Mouse (Mus musculus): ENCODE results near the gene Stat3. TPM values are rescaled to one million over a fixed set of nuclear protein-coding genes. Genes with fewer than 3 reads are reported as not detected.
A peak's percentile ranks its signal among the peaks of the same experiment; 100 is the strongest.

The Stat3 gene
- polyA plus RNA-seq, 1 experiment from 2014 or later: 30.8 TPM

DNA sequence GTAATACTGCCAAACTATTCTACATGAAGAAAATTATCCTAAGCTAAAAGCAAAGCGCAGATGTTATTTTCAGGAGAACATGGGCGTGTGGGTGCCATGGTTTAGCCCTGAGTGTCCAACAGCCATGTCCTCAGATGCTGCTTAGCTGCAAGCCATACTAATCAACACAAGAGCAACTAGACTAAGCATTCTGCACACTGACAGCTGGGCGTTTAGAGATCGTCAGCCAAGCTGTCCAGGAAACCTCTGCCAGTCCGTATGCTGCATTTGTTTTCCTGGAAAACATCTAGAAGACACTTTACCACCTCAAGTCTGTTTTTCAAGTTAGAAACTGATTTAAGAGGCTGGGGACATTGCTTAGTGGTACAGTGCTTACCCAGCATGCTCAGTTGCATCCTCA, 24.9 kb downstream of the Stat3 start:
- Histone ChIP-seq H3K36me3 (replicated peaks) (no peaks in the 10 kb centered on the region), H3K9ac (no peak overlapping the region), H3K27ac (no peak overlapping the region), H3K27me3 (no peaks in the 10 kb centered on the region), H3K9me3 (no peaks in the 10 kb centered on the region), H3K4me1 (no peaks in the 10 kb centered on the region), H3K4me2 (no peak overlapping the region), H3K4me3 (replicated peaks) (no peak overlapping the region)
- WGBS: 90% methylated on average over 5 of the region's 5 CpGs
- no peak for ATAC-seq (ENCODE audit: low FRiP score)

DNA sequence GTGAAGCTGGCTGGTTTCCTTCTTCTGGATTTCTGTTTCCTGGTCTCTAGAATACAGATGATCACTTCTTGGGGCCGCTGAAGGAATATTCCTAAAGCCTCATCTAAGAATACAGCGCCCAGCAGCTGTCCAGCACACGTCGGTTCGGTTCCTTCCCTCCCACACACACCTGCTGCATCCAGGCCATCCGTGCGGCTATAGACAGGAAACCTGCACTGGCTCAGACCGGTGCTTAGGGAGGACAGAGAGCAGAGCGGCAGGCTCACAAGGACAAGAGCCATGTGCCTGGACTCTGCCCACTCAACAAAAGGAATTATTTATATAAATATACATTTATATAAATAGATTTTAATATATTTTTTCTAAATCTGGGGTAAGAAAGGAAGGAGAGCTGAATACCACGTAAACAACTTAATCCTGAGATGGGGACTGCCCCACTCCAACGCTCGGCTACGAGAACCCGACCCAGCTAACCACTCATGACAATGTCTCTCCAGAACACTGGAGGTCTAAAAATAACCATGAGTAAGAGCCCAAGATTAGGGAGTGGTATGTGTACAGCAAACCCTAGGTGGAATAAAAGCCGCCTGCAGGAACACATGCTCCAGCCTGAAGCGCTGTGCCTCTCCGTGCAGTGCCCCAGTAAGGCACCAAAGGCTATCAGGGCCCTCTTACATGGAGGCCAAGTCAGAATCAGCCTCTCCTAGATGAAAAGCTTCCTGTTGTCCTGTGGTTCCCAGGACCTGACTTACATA, 26.8 kb downstream of the Stat3 start:
- Histone ChIP-seq H3K4me1 (no peaks in the 10 kb centered on the region), H3K9me3 (no peaks in the 10 kb centered on the region), H3K9ac (no peak overlapping the region), H3K4me3 (replicated peaks) (no peak overlapping the region), H3K36me3 (replicated peaks) (peaks cover 2% of the 10 kb centered on the region; the same call in 1 of the 2 replicates), H3K27ac (no peak overlapping the region), H3K4me2 (no peak overlapping the region), H3K27me3 (no peaks in the 10 kb centered on the region)
- no peak for ATAC-seq (ENCODE audit: low FRiP score)
- WGBS: 94% methylated on average over 17 of the region's 17 CpGs

DNA sequence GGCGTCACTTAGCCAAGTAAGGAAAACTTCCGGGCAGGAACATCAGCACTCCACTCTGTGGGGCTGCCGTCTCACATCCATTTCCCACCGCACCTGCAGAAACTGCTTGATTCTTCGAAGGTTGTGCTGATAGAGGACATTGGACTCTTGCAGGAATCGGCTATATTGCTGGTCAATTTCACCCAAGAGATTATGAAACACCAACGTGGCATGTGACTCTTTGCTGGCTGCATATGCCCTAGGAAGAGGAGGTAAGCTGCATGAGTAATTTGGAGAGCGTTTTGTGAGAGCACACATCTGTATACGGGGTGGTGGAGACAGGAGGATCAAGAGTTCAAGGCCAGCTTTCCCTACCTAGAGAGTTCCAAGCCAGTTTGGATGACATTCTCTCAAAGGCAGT, 30.8 kb downstream of the Stat3 start:
- Histone ChIP-seq H3K9me3 (no peaks in the 10 kb centered on the region), H3K9ac (no peak overlapping the region), H3K27ac (no peak overlapping the region), H3K4me2 (no peak overlapping the region), H3K4me3 (replicated peaks) (no peak overlapping the region), H3K36me3 (replicated peaks) (peaks cover 19% of the 10 kb centered on the region), H3K27me3 (no peaks in the 10 kb centered on the region), H3K4me1 (no peaks in the 10 kb centered on the region)
- ATAC-seq (ENCODE audit: low FRiP score): no peak
- WGBS: 88% methylated on average over 9 of the region's 9 CpGs

DNA sequence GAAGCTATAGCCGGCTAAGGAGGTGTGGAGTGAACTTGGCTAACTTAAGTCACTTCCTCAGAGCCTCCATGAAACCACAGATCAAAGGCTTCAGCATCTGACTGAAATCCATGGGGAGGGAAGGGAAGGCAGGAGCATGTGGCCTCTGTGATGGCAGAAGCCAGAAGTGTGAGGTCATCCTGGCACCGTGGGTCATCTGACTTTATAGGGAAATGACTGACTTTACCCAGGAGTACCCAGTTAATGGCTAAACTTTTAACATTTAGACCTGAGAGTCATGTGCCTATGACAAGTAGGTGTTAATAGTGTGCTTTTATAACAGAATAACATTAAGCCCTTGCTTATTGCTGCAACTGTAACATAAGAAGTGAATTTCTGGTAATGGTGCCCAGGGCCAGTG, 31.2 kb downstream of the Stat3 start:
- Histone ChIP-seq H3K4me3 (replicated peaks) (no peak overlapping the region), H3K27ac (no peak overlapping the region), H3K9me3 (no peaks in the 10 kb centered on the region), H3K36me3 (replicated peaks) (peaks cover 21% of the 10 kb centered on the region), H3K27me3 (no peaks in the 10 kb centered on the region), H3K9ac (no peak overlapping the region), H3K4me1 (no peaks in the 10 kb centered on the region), H3K4me2 (no peak overlapping the region)
- no peak for ATAC-seq (ENCODE audit: low FRiP score)
- 93% methylated on average over 2 of the region's 2 CpGs for WGBS

DNA sequence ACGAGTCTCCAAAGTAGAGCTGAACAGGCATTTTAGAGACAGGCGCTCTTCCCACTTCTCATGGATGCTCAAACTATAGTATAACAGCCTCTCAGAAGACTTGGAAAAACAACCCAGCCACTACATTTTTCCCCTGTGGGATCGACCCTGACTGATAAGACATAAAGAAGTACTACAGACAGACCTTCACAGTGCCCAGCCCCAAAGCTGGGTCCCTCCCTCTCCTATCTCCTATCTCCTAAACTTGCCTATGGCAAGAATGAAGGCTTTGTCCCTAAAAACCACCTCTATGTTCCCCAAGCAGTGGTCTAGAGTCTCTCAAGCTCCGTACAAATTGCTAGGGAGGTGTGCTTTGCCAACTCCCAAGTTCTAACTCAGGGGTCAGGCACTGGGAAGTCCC, 32.5 kb downstream of the Stat3 start:
- H3K36me3 ChIP-seq (replicated peaks): peaks cover 31% of the 10 kb centered on the region
- no peaks in the 10 kb centered on the region for H3K4me1 ChIP-seq
- H3K4me2 ChIP-seq: no peak overlapping the region
- ATAC-seq (ENCODE audit: low FRiP score): no peak
- no peaks in the 10 kb centered on the region for H3K27me3 ChIP-seq
- peaks cover 4% of the 10 kb centered on the region; the same call in 1 of the 2 replicates for H3K9me3 ChIP-seq
- no peak overlapping the region for H3K9ac ChIP-seq
- no peak overlapping the region for H3K27ac ChIP-seq
- 85% methylated on average over 4 of the region's 4 CpGs for WGBS
- H3K4me3 ChIP-seq (replicated peaks): no peak overlapping the region

DNA sequence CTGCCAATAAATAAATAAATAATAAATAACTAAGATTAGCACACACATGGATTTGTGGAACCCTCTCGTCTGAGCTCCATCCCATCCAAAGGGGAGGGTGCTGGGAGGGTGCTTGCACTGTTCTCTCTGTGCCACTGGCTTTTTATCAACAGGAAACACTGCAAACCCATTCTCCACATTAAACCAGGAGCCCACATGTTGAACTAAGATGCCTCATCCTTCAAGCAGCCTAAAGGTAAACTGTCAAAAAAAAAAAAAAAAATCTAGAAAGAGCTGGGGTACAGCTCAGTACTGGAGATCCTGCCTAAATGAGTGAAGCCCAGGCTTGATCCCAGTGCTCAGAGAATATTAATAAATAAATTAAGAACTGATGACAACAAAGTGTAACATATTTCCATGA, 33.4 kb downstream of the Stat3 start:
- H3K4me3 ChIP-seq (replicated peaks): no peak overlapping the region
- WGBS: 81% methylated on average over 1 of the region's 1 CpGs
- no peak for ATAC-seq (ENCODE audit: low FRiP score)
- no peak overlapping the region for H3K27ac ChIP-seq
- peaks cover 5% of the 10 kb centered on the region; the same call in 1 of the 2 replicates for H3K9me3 ChIP-seq
- H3K36me3 ChIP-seq (replicated peaks): peaks cover 33% of the 10 kb centered on the region
- H3K9ac ChIP-seq: no peak overlapping the region
- H3K4me2 ChIP-seq: no peak overlapping the region
- no peaks in the 10 kb centered on the region for H3K4me1 ChIP-seq
- H3K27me3 ChIP-seq: no peaks in the 10 kb centered on the region

DNA sequence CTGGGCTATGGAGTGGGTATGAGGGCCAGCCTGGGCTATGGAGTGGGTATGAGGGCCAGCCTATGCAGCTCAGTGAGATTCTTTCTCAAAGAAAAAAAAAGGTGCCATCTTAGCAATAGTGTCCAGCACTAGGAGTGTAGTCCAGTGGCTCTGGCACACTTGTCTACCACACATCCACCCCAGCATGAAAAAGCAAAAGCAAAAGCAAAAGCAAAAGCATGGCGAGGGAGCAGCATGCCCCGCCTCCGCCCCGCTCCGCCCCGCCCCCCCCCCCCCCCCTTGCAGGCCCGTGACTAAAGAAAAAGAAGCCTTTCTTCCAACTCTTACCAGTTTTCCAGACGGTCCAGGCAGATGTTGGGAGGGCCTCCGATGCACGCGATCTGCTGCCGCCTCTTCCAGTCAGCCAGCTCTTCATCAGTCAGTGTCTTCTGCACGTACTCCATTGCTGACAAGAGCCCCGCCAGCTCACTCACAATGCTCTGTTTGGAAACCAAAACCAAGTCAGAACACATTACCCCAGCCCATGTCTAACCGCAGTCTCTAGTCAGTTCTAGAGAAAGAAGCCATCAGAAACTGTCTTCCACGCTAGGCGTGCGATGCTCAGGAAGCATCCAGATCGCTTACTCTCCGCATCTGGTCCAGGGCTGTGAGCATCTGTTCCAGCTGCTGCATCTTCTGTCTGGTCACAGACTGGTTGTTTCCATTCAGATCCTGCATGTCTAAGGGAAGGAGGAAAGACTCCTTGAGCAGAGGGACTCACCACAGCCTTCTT, 34.6 kb downstream of the Stat3 start:
- Histone ChIP-seq H3K4me3 (replicated peaks) (no peak overlapping the region), H3K9ac (no peak overlapping the region), H3K27me3 (no peaks in the 10 kb centered on the region), H3K9me3 (peaks cover 5% of the 10 kb centered on the region; the same call in 1 of the 2 replicates), H3K4me1 (no peaks in the 10 kb centered on the region), H3K4me2 (no peak overlapping the region), H3K36me3 (replicated peaks) (peaks cover 33% of the 10 kb centered on the region), H3K27ac (no peak overlapping the region)
- no peak for ATAC-seq (ENCODE audit: low FRiP score)
- 74% methylated on average over 19 of the region's 20 CpGs for WGBS

DNA sequence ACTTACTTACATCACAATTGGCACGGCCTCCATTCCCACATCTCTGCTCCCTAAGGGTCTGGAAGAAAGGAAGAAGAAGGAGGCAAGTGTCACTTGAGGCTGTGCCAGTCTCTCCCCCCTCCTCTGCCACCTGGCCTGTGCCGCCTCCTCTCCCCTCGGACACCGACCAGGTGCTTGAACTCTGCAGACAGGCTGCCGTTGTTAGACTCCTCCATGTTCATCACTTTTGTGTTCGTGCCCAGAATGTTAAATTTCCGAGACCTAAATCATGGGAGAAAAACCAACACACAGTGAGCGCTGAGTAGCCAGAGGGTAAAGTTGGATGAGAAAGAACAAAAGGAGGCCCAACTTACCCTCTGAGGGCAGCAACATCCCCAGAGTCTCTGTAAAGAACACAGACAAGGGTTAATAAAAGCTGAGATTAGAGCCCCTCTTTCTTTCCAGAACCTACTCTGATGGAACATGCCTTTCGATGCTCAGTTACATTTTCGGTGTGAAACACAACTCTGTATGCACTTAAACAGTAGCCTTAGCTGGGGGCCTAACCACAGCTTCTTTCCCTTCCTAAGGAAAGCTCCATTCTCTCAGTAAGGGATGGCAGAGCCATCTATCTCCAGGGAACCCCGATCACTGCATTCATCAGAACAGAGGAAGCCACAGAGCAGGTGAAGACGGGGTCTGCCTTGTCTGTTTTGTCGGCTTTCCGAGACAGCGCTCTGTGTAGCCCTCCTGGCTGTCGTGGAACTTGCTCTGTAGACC, 40.7 kb downstream of the Stat3 start:
- Histone ChIP-seq H3K4me2 (no peak overlapping the region), H3K36me3 (replicated peaks) (peaks cover 17% of the 10 kb centered on the region), H3K9ac (peak overlapping the region; percentile 17; the same call in 1 of the 2 replicates), H3K4me3 (replicated peaks) (no peak overlapping the region), H3K4me1 (peaks cover 14% of the 10 kb centered on the region), H3K9me3 (peaks cover 5% of the 10 kb centered on the region; the same call in 1 of the 2 replicates), H3K27me3 (no peaks in the 10 kb centered on the region), H3K27ac (no peak overlapping the region)
- no peak for ATAC-seq (ENCODE audit: low FRiP score)
- 65% methylated on average over 16 of the region's 16 CpGs for WGBS

DNA sequence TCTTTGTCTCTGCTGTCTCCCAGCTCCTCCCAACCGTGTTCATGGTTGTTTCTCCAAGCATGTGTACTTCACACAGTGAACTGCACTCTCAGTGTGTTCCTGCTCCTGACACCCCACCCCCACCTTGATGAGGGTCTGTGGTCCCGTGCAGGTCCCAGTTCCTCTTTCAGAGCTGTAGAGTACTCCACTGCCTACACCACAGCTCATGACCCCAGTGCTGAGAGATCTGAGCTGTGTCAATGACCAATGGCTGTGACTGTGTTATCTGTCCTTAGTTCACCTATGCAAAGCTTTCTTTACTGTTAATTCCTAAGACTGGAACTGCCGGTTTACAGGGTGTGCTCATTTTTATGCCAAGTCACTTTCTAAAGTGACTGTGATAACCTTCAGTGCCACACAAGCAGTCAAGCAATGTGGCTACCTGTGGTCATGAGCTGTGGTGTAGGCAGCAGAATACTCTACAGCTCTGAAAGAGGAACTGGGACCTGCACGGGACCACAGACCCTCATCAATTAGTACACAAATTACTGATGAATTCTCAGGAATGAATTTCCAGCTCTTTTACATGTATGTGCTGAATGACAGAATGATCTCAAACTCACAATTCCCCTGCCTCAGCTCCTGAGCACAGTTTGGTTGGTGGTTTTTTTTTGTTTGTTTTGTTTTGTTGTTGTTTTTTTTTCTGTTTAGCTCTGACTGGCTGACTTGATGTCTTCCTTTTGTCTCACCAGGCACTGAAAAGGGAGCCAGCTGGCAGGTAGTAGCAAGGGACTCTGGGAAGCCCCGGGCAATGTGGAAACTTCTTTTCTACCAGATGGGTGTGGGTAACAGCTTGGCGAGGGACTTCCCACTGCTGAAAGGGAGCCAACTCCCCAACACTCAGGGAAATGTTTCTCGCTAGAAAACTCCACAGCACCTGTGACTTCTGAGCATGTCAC, 41.8 kb downstream of the Stat3 start:
- ATAC-seq (ENCODE audit: low FRiP score): no peak
- H3K4me3 ChIP-seq (replicated peaks): no peak overlapping the region

DNA sequence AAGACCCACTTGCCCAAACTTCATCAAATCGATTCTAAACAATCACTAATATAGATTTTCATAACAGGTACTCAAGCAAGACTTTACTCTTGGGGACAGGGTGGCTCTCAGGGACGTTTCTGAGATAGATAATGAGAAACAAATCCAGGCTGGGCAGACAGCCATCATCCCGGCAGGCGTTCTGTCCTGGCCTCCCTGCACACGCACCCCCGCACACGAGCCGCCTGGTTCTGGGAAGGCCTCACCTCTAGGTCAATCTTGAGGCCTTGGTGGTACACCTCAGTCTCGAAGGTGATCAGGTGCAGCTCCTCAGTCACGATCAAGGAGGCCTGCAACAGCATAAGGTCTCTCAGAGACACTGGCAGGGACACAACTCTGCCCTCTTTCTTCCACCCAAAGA, 43.3 kb downstream of the Stat3 start:
- ATAC-seq (ENCODE audit: low FRiP score): no peak
- peaks cover 14% of the 10 kb centered on the region for H3K4me1 ChIP-seq
- WGBS: 78% methylated on average over 10 of the region's 10 CpGs

More for the DNA sequence above, 41.8 kb downstream of the Stat3 start:
- 0 out of 2 replicates have a peak overlapping the region, but pooled peaks have one; percentile 38 for H3K27ac ChIP-seq
- peaks cover 5% of the 10 kb centered on the region; the same call in 1 of the 2 replicates for H3K9me3 ChIP-seq
- 79% methylated on average over 7 of the region's 7 CpGs for WGBS
- no peak overlapping the region for H3K9ac ChIP-seq
- no peaks in the 10 kb centered on the region for H3K27me3 ChIP-seq
- H3K36me3 ChIP-seq (replicated peaks): peaks cover 11% of the 10 kb centered on the region
- H3K4me1 ChIP-seq: peaks cover 14% of the 10 kb centered on the region
- H3K4me2 ChIP-seq: no peak overlapping the region

DNA sequence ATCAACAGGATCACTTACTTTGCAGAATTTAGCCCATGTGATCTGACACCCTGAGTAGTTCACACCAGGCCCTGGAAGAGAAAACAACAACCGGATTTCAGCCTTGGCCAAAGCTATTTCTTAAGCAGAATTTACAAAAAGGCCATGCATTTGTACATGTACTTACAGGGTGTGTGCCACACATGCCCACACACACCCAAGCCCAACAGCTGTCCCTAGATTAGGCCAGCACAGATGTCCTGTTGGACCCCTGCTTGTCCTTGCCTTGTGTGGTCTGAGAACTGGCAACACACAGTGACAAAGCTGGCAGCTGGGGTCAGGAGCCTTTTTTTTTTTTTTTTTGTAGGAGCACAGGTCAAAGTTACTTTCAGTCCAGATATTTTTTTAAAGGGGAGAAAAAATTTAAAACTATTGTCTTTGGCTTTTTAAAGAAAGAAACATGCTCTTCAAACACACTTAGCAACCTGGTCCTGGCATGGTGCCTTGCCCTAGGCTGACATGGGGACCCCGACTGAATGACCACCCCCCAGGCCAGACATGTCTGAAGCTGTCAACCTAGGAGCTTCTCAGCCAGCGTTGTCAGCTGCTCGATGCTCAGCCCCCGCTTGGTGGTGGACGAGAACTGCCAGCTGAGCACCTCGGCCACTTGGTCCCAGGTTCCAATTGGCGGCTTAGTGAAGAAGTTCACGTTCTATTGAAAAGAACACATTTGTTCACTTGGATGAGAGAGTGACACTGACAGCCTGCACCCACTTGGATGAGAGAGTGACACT, 45.0 kb downstream of the Stat3 start:
- H3K4me1 ChIP-seq: peaks cover 14% of the 10 kb centered on the region

More for the DNA sequence above, 43.3 kb downstream of the Stat3 start:
- H3K4me3 ChIP-seq (replicated peaks): no peak overlapping the region
- H3K9ac ChIP-seq: no peak overlapping the region
- H3K4me2 ChIP-seq: no peak overlapping the region
- H3K36me3 ChIP-seq (replicated peaks): peaks cover 4% of the 10 kb centered on the region; the same call in 1 of the 2 replicates
- H3K9me3 ChIP-seq: no peaks in the 10 kb centered on the region
- H3K27me3 ChIP-seq: no peaks in the 10 kb centered on the region
- no peak overlapping the region for H3K27ac ChIP-seq

More for the DNA sequence above, 45.0 kb downstream of the Stat3 start:
- WGBS: 77% methylated on average over 9 of the region's 9 CpGs
- no peak overlapping the region for H3K4me3 ChIP-seq (replicated peaks)
- ATAC-seq (ENCODE audit: low FRiP score): no peak
- peaks cover 5% of the 10 kb centered on the region; the same call in 1 of the 2 replicates for H3K36me3 ChIP-seq (replicated peaks)
- H3K9me3 ChIP-seq: no peaks in the 10 kb centered on the region
- H3K27ac ChIP-seq: no peak overlapping the region
- H3K4me2 ChIP-seq: no peak overlapping the region
- no peak overlapping the region for H3K9ac ChIP-seq
- no peaks in the 10 kb centered on the region for H3K27me3 ChIP-seq
